Mouse (Mus musculus) lung, adult 2 months (tissue): ENCODE results near the gene Dytn.

ENCODE experiments used
- CTCF ChIP-seq: fragments of 200-500 bp; IDR thresholded peaks from 2 replicates; pipeline ENCODE4 v1.5.1; 2011; ENCODE audit warnings: mild to moderate bottlenecking, low read length, control low read depth; ENCODE audit not compliant: insufficient read depth
- POLR2A ChIP-seq: fragments of 200-500 bp; IDR thresholded peaks from 2 replicates; pipeline ENCODE4 v1.6.1; 2011; ENCODE audit warnings: low read depth, mild to moderate bottlenecking, control low read depth, low read length, borderline replicate concordance; ENCODE audit errors: extremely low read depth

DNA sequence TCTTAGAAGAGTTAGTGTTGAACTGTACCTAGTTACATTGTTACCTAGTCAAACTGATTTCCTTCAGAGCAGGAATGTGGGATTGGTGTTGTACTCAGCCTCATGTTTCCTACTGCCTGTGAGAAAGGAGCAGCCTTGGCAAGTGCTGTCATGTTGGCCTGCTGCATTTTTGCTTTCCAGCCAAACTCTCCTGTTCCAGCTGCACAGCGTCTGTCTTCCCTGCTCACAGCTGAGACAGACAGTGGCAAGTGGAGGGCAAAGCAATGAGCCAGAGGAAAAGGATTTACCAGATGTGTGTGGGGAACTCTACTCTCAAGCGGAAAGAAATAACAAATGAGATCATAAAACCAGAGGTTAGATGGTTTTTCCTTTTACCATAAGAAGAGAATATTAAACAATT, 58.5 kb downstream of the Dytn start:
- TF ChIP-seq POLR2A = no peak
- TF ChIP-seq CTCF = no peak
